Mouse (Mus musculus): Measurements from ENCODE around the gene Dhrs2. TPM values are rescaled to one million over a fixed set of nuclear protein-coding genes. Genes with fewer than 3 reads are reported as not detected.

Gene Dhrs2
- polyA plus RNA-seq, 1 experiment from 2014 or later, result 0.15 TPM

DNA sequence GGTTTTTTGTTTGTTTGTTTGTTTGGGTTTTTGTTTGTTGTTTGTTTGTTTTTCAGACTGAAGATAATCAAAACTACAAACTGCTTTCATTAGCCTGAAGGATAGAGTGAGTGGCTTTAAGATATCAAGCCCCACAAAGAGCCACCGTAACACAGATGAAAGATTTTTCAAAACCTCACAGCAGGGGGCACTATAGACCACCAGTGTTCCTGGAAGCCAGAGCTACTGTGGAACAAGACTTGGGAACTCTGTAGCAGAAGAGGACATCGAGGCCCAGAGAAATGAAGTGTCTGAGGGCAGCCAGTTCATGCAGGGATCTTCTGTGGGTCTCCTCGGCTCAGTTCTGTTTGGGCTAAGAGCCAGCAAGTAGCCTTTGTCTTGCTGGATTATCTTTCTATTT lies 49.4 kb downstream of the Dhrs2 start:
- H3K27ac ChIP-seq, result no peak overlapping the region
- ATAC-seq (ENCODE audit: low FRiP score), result no peak
- H3K9ac ChIP-seq, result no peak overlapping the region
- no peaks in the 10 kb centered on the region for H3K4me1 ChIP-seq
- WGBS, result 64% methylated on average over 3 of the region's 3 CpGs
- no peak overlapping the region for H3K4me3 ChIP-seq (replicated peaks)
- H3K36me3 ChIP-seq (replicated peaks), result no peaks in the 10 kb centered on the region
- H3K27me3 ChIP-seq, result no peaks in the 10 kb centered on the region
- no peaks in the 10 kb centered on the region for H3K9me3 ChIP-seq
- H3K4me2 ChIP-seq, result no peak overlapping the region

DNA sequence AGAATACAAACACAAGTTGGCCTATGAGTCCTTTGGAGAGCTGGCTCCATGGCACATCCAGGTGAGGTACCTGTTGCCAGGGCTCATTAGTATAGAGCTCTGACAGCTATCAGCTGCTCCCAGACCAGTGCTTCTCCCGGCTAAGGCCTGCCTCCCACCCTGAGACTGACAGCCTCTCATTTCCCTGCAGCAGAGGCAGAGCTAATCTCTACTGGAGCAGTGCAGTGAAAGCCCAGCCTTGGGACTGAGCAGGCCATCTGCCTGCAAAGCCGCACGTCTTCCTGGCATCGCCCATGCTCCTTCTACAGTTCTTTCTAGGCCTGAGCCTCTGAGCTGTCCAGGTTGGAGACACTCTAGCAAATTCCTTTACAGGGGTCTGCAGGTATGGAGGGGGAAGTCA lies 51.2 kb downstream of the Dhrs2 start:
- 81% methylated on average over 4 of the region's 4 CpGs for WGBS
- Histone ChIP-seq H3K9me3 (no peaks in the 10 kb centered on the region), H3K36me3 (replicated peaks) (no peaks in the 10 kb centered on the region), H3K4me2 (no peak overlapping the region), H3K4me3 (replicated peaks) (no peak overlapping the region), H3K27me3 (no peaks in the 10 kb centered on the region), H3K4me1 (no peaks in the 10 kb centered on the region), H3K9ac (no peak overlapping the region), H3K27ac (no peak overlapping the region)
- ATAC-seq (ENCODE audit: low FRiP score), result no peak

DNA sequence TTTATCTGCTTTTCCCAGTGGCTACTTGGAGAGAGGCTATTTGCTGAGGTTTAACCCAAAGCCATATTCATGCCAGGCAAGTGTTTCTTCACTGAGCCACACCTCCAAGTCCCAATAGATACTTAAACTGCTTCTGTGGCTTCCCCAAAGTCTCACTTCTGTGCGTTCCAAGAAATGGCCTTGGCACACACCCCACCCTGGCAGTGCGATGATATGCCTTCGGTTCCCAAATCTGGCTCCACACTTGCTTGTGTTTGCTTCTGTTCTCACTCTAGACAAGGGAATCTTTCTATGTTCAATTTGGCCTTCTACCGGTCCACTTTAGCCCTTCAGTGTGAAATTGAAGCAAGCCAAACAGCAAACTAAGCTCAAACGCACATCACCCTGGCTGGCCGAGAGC lies 53.0 kb downstream of the Dhrs2 start:
- Histone ChIP-seq H3K9me3 (no peaks in the 10 kb centered on the region), H3K27ac (no peak overlapping the region), H3K36me3 (replicated peaks) (no peaks in the 10 kb centered on the region), H3K27me3 (no peaks in the 10 kb centered on the region), H3K4me2 (no peak overlapping the region), H3K4me1 (no peaks in the 10 kb centered on the region), H3K4me3 (replicated peaks) (no peak overlapping the region), H3K9ac (no peak overlapping the region)
- ATAC-seq (ENCODE audit: low FRiP score), result no peak
- WGBS, result 97% methylated on average over 6 of the region's 6 CpGs

DNA sequence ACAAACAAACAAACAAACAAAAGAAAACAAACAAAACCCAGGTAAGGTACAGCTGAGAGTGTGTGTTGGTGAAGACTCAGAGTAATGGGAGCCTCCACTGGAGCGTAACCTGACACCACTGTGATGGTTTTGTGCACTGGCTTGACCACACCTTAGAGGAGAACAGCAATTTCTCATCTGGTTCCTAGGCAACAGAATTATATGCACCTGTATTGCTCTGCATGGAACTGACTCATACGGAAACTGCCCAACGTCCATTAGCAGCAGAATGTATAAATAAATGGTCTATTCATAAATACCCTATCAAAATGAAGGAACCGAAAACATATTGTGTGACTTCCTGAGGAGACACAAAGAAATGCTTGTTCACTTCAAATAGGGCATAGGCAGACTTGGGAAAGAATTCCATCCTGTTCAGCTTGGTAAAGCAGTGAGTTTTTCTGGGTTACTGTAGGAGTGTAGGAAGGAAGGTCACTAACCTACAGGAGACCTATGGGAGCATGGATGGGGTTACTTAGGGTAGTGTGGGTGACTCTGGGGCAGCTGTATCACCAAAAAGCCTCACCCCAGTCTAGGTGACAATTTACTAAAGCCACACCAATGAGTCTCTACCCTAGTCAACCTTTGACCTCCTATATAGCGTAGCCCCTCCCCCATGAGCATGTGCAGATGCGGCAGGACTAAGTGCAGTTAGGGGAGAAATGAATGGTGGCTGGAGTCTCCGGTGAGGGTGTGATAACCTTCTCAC lies 57.7 kb downstream of the Dhrs2 start:
- no peak for ATAC-seq (ENCODE audit: low FRiP score)
- no peaks in the 10 kb centered on the region for H3K4me1 ChIP-seq
- WGBS, result 87% methylated on average over 7 of the region's 7 CpGs

More for the DNA sequence above, 57.7 kb downstream of the Dhrs2 start:
- Histone ChIP-seq H3K9me3 (no peaks in the 10 kb centered on the region), H3K36me3 (replicated peaks) (no peaks in the 10 kb centered on the region), H3K4me3 (replicated peaks) (no peak overlapping the region), H3K27me3 (no peaks in the 10 kb centered on the region), H3K27ac (no peak overlapping the region), H3K4me2 (no peak overlapping the region), H3K9ac (no peak overlapping the region)

Other genes with a start within 250 kb of the Dhrs2 start
- not detected in 2 replicates for gene Gm17428, start 245.1 kb upstream of the Dhrs2 start, polyA plus RNA-seq (2016; fragmentation: Nextera tagmentation; extraction: Ambion mirVana)
- gene Myh7, start 227.4 kb upstream of the Dhrs2 start, polyA plus RNA-seq (2016; fragmentation: Nextera tagmentation; extraction: Ambion mirVana), result 3.6 and 4.2 TPM in 2 replicates
- gene Ngdn, start 206.6 kb upstream of the Dhrs2 start, polyA plus RNA-seq (2016; fragmentation: Nextera tagmentation; extraction: Ambion mirVana), result 71.7 and 73.3 TPM in 2 replicates
- 26.3 and 28.1 TPM in 2 replicates for gene Zfhx2, start 129.7 kb upstream of the Dhrs2 start, polyA plus RNA-seq (2016; fragmentation: Nextera tagmentation; extraction: Ambion mirVana)
- 32.0 and 33.0 TPM in 2 replicates for gene Thtpa, start 127.2 kb upstream of the Dhrs2 start, polyA plus RNA-seq (2016; fragmentation: Nextera tagmentation; extraction: Ambion mirVana)
- 10.2 and 11.4 TPM in 2 replicates for gene Ap1g2, start 115.4 kb upstream of the Dhrs2 start, polyA plus RNA-seq (2016; fragmentation: Nextera tagmentation; extraction: Ambion mirVana)
- gene Jph4, start 105.1 kb upstream of the Dhrs2 start, polyA plus RNA-seq (2016; fragmentation: Nextera tagmentation; extraction: Ambion mirVana), result 9.0 and 9.4 TPM in 2 replicates